Mouse (Mus musculus) spleen, postnatal 10 days (tissue): ENCODE results near the gene Trim50.
"Not testable (repeated sequence)": the region's sequence is repeated elsewhere in the genome, so short reads cannot be mapped to it uniquely, and the experiment has no call there.

ENCODE experiments used
- DNase-seq, 2 experiments: peaks; one replicate each; pipeline ENCODE4 v3.0.0; 2021 to 2022; ENCODE audit warnings: low spot score in 2 of 2

The Trim50 gene

DNA sequence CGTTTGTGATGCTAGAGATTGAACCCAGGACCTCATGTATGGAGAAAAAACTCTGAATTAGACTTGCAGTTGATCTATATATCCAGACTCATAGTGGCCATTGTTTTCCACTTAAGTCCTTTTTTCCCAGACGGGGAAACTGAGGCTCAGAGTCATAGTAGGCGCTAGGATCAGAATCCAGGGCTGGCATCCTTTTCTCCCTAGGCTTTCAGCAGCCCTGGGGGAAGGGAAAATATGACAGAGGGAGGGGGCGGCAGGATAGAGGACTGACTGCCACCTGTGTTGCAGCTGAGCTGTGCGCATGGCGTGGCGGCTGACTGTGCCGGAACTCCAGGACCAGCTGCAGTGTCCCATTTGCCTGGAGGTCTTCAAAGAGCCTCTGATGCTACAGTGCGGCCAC is at the start of gene Trim50:
TSS of gene Trim50 (plus strand) at position 301 of the 400 bp plus-strand sequence.
- DNase-seq = no peak

GRCm38 (mm10) chr5:135306321-135306965 is 46.7 kb upstream of the Trim50 start:
- DNase-seq = no peak

DNA sequence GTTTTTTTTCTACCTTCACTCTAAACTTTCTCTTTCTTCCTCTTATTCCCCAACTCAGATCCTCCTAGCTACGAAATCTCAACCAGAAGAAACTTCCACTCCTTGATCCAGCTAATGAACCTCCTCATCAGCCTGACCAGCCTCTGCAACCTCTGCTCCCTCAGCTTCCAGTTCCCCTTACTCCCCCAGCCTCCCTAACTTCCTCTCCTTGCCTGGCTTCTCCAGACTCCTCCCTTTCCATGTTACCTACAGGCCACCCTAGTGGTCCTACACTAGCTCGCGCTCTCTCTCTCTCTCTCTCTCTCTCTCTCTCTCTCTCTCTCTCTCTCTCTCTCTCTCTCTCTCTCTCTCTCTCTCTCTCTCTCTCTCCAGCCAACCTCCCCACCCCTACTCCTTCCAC is 36.9 kb upstream of the Trim50 start:
- DNase-seq = no peak

DNA sequence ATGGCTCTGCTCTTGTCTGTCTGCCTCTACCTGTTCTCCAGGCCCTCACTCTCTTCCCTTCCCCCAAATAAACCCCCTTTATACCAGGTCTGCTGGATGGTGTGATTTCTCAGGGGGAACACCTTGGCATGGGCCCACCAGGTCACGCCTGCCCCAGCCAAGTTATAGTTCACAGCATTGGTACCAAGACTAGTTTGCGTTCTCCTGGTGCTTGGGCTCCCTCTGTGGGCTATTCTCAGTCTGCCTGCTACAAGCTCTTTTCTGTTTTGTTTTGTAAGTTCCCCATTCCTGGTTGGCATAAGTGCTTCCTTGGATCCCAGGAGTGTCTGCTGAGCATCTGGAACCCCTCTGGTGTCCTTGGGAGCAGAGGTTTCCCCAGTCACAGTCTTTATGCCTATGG is 33.2 kb upstream of the Trim50 start:
- DNase-seq = no peak

DNA sequence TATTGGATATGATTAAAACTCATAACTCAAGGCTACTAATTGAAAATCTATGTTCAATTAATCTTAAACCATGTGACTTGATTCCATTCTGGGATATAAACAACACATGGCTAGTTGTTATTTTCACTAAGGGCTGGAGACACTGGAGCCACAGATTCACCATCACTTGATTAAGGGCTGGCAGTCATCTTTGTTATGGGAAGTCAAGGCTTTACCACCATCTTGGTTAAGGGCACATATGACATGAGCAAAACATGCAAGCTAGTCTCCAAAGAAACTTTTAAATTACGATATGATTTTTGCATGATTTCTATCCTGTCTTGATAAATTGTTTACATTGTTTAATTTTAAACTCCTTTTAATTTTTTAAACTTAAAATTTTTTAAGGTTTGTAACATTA is 30.9 kb upstream of the Trim50 start:
- DNase-seq = no peak

GRCm38 (mm10) chr5:135326121-135326659 is 26.9 kb upstream of the Trim50 start:
- DNase-seq = no peak

DNA sequence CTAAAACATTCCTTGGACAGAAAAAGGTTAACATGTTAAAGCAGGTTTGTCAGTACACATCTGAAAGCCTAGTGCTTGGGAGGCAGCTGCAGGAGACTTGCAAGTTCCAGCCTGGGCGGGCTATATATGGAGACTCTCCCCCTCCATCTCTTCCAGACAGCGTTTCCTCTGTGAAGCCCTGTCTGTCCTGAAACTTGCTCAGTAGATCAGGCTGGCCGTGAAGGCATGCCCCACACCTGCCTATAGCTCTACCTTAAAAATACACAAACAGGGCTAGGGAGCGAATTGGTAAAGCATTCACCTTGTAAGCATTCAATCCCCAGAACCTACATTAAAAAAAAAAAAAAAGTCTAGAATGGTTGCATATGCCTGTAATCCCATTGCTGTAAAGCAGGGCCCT is 23.6 kb upstream of the Trim50 start:
- no peak for DNase-seq

- no peak for DNase-seq
Observed at GRCm38 (mm10) chr5:135330201-135330600, 22.9 kb upstream of the Trim50 start.

DNA sequence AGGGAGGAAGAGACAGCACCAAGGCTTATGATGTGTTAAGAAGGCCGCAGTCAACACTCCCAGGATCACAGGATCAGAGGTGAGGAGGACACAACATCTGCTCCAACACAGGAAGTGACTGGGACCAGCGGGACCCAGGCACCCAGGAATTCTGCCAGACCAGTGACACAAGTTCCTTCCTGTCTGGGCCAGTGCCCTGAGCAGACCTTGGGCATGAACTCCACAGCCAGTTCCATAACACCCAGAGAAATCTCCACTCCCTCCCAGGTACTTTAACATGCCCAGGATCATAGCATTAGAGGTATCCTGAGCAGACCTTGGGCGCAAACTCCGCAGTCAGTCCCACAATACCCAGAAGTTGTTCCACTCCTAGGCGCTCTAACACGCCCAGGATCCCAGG is 21.9 kb upstream of the Trim50 start:
- no peak for DNase-seq

DNA sequence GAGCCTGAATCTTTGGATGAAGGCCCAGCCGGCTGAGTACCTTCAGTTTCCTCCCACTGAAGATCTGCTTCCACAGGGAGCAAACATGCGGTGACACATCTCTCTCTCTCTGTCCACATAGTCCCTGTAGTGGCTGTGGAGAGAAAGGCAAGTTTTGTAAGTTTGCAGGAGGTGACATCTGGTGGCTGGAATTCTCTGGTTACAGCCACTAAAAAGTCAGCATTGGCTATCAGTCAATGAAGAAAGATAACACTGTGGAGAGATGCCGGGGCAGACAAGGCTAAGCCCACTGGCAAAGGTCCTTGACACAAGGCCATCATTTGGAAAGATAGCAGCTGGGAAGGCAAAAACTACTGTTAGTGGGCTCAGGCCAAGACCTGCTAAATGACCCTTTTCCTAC is 15.5 kb upstream of the Trim50 start:
- DNase-seq = no peak

GRCm38 (mm10) chr5:135345989-135346388 is 7.1 kb upstream of the Trim50 start:
- no peak for DNase-seq

DNA sequence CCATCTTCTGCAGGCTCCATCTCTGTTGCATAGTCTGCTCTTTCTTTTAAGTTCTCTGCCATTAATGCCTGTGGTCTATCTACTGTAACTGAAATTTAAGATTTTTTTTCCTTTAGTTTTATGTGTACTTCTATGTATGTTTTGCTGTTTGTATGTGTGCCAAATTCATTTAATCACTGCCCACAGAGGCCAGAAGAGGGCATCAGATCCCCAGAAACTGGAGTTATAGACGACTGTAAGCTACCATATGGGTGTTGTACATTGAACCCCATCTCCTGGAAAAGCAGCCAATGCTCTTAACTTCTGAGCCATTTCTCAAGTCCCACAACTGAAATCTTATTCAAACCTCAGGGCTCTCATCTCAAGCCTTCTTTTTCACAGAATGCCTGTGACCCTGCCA is 6.7 kb upstream of the Trim50 start:
- DNase-seq = no peak

GRCm38 (mm10) chr5:135347511-135348011 is 5.5 kb upstream of the Trim50 start:
- DNase-seq = no peak

GRCm38 (mm10) chr5:135349862-135350261 is 3.2 kb upstream of the Trim50 start, which contains the start of gene Fkbp6:
Gene Fkbp6 (minus strand): TSS chr5:135350044.
- DNase-seq = no peak

DNA sequence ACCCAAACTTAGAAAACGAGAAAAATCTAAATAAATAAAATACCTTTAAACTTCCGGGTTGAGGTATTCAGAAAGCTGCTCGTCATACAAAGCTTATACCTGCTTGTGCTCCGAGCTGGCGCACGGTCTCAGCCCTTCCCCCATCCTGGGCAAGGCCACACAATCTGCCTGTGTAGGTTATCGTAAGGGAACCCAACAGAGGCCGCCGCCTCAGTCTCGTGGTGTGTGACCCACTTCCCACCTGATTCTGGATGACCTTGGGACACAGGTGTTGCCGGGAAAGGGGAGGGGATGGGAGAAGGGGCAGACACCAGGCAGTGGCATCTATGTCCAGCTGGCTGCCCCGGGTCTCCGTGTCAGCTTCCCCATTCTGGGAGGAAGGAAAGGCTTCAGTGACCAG is 1.5 kb upstream of the Trim50 start:
- no peak for DNase-seq

- peak in 1 of 2 experiments; percentile 46 for DNase-seq
Observed at GRCm38 (mm10) chr5:135353564-135353963, 469 bp downstream of the Trim50 start.

GRCm38 (mm10) chr5:135356090-135356489 is 3.0 kb downstream of the Trim50 start:
- no peak for DNase-seq

DNA sequence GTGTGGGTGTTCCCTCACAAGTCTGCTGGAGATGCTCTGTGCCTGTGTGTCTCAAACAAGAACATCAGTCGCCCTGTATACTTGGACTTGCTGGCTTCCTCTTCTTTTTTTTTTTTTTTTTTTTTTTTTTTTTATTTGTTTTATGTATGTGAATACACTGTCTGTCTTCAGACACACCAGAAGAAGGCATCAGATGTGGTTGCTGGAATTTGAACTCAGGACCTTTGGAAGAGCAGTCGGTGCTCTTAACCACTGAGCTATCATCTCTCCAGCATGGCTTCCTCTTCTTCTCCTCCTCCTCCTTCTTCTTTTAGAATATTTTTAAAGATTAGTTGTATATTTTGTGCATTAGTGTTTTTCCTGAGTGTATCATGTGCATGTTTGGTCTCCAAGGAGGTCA is 4.5 kb downstream of the Trim50 start:
- peak; percentile 32 to 48 for DNase-seq

DNA sequence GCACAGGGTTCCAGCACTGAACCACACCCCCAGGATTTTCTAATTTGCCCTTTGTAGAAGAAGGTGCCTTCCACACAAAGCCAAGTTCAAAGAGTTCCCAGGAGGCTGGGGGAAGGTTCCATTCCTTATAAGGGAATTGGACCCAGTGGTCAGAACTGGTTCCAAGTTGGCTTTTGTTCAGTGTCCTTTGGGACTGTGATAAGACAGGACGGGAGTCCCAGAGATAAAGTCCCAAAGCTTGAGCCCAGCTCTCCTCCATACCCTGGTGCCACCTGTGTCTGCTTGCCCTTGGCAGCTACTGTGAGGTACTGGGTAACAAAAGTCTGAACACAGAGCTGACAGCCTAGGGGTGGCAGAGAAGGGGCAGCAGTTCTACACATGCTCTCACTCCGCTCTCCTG is 6.7 kb downstream of the Trim50 start:
- no peak for DNase-seq

DNA sequence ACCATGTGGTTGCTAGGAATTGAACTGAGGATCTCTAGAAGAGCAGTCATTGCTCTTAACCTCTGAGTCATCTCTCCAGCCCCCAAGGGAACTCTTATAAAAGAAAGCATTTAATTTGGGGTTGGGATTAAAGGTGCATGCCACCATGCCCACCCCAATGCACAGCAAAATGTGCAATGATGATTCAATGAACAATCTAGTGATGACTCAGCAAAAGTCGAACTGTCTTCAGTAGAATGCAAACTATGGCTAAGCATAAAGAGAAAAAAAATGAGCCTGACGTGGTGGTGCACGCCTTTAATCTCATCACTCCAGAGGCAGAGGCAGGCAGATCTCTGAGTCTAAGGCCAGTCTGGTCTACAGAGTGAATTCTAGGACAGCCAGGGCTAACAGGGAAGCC is 9.5 kb downstream of the Trim50 start:
- DNase-seq = no peak

DNA sequence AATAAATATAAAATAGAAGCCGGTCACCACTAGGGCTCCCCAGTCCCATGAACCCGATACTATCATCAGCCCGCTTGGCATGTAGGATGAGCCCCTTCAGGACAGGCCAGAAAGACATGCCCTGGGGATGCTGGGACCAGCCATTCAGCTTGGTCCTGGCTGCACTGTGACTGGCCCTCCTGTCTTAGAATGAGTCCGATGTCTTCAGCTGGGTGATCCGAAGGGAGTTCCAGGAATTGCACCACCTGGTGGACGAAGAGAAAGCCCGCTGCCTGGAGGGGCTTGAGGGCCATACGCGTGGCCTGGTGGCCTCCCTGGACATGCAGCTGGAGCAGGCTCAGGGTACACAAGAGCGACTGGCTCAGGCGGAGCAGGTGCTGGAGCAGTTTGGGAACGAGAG is 10.4 kb downstream of the Trim50 start:
- DNase-seq = no peak

- DNase-seq = no peak
Observed at GRCm38 (mm10) chr5:135367841-135368240, 14.7 kb downstream of the Trim50 start.

DNA sequence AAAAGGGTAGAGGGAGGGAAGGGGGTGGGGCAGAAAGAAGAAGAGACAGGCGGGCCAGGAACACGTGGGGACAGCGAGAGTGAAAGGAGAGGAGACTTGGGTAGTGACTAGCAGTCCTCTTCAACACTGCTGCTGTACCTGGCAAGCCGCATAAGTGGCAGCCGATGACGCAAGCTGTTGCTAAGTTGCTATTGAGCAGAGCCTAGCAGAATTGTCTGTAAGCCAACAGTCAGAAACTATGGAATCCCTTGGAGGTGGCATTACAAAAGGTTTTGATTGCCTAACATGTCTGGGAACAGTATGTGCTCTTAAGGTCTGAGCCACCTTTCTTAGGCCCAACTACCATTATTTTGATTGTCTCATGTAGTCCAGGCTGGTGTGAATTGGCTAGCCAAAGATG is 15.2 kb downstream of the Trim50 start:
- no peak for DNase-seq

DNA sequence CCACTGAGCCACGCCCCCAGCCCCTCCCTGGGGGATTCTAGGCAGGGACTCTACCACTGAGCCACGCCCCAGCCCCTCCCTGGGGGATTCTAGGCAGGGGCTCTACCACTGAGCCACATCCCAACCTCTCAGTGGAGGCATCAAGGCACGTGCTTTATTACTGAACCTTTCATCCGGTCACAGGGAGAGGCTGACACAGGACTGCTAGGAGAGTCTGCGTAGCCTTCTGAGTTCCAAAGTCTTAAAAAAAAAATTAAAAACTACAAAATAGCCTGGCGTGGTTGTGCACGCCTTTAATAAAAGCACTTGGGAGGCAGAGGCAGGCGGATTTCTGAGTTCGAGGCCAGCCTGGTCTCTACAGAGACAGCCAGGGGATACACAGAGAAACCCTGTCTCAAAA is 16.1 kb downstream of the Trim50 start:
- DNase-seq = not testable (repeated sequence)
